Mouse (Mus musculus): Measurements from ENCODE around the gene Slc6a11.

Slc6a11 gene

DNA sequence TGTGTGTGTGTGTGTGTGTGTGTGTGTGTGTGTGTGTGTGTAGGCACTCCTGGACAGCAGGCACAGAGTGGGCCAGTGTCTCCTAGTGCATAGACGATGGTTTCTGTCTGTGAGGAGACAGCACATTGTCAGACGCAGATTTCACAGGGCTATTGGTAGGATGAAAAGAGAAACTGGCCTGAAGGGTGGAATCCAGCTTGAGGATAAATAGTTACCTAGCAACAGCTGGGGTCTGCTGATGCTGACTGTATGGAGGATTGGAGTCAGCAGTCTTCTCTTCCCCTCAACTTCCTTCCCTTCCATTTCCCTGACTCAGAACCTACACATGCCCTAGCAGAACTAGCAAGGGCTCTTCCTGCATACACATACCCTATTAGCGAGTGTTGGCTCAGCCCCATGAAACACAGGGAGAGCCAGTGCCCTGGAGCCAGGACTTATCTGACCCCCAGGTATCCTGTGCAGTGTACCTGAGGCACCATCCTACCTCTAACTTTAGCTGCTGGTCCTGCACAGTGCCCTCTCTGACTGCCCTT, 127.7 kb downstream of the Slc6a11 start:
- ATAC-seq (ENCODE audit: insufficient number of reproducible peaks, low FRiP score, low TSS enrichment): no peak

GRCm38 (mm10) chr6:114261609-114262008, 130.6 kb downstream of the Slc6a11 start:
- ATAC-seq (ENCODE audit: insufficient number of reproducible peaks, low FRiP score, low TSS enrichment): no peak

GRCm38 (mm10) chr6:114264010-114264409, 133.0 kb downstream of the Slc6a11 start:
- no peak for ATAC-seq (ENCODE audit: insufficient number of reproducible peaks, low FRiP score, low TSS enrichment)

DNA sequence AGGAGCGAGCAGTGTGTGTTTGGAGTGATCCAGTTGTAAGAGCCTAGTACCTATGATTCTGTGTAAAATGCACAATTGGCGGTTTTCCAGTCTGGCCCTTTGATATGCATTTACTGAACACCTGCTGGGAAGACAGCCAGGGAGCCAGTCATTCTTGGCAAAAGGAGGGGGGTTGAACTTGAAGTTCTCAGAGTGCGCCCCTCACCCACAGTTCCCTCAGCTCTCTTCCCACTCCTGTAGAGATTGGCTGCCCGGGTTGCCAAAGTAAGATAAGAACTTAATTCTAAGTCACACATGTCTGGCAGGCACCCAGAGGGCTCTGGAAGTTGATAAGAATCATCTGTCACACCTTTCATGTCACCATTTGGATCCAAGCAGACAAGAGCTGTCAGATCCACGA, 133.4 kb downstream of the Slc6a11 start:
- no peak for ATAC-seq (ENCODE audit: insufficient number of reproducible peaks, low FRiP score, low TSS enrichment)

DNA sequence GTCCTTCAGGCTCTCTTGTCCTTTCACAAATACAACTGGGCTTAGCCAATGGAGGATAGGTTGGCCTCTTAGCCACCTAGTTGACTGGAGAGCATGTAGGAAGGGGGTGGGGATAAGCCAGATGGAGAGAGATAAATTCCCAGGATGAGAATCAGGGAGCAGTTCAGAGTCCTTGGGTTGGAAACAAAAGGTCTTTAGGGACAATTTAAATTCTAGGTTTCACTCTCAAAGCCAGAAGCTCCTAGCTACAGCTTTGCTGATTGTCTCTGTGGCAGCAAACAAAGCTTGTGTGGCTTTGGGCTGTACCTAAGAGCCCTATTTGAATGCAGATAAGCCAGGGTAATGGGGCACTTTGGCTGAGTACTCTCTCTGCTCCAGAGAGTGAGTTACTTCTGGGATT, 135.2 kb downstream of the Slc6a11 start:
- no peak for ATAC-seq (ENCODE audit: insufficient number of reproducible peaks, low FRiP score, low TSS enrichment)

- ATAC-seq (ENCODE audit: insufficient number of reproducible peaks, low FRiP score, low TSS enrichment): no peak
Observed at GRCm38 (mm10) chr6:114267979-114268378, 136.9 kb downstream of the Slc6a11 start.

DNA sequence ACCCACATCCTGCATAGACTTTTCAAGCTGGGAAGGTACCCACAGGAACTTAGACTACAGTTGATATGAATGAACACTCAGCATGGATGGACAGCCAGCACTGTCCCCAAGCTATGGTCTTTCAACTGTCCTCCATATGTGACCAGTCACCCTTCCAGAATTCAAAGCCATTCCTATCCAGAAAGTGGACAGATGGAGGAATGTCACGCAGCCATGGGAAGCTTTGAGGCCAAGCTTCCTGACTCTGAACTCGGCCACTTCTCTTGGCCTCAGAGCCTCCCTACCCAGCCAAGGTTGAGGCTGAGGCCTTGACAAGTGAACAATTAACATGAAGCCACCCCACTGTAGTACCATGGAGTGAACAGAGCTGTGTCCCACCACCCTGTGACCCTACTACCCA, 138.5 kb downstream of the Slc6a11 start:
- 0 out of 2 replicates have a peak, but pooled peaks have one; percentile 13 for ATAC-seq (ENCODE audit: insufficient number of reproducible peaks, low FRiP score, low TSS enrichment)

DNA sequence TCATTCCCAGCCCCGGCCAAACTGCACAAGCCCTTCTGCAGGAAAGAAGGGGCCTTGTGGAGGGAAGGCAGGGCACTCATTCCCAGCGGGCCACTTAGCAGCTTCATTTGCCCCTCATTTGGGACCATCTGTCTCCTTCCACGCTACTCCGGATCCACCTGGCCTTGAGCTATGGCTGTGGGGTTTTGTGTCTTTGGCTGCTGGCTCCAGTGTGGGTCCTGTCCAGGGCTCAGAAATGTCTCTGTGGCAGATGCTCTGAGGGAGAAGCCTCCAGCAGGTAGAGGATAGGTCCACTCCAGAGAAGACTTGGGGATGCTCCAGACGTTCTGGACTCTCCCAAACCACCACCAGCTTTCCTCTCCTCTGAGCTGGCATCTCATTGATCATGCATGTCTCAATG, 139.8 kb downstream of the Slc6a11 start:
- ATAC-seq (ENCODE audit: insufficient number of reproducible peaks, low FRiP score, low TSS enrichment): peak; percentile 39; the same call in 1 of the 2 replicates

DNA sequence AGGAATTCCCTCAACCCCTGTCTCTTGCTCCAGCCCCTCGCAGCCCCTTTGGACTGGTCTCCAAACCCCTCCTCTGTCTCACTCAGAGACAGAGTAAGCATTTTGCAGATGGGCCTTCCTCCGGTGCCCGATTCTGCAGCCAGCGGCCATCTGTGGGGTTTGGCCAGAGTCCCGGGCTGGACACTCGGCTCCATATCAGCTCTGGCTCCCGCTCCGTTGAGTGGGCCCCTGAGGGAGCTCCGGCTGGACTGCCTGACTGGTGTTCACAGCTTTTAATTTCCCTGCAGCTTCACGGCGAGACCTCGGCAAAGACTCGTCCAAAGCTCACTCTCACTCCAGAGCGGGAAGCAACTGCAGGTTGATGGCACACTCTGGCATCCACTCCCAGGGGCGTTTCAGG, 141.2 kb downstream of the Slc6a11 start:
- peak; percentile 33; the same call in 1 of the 2 replicates for ATAC-seq (ENCODE audit: insufficient number of reproducible peaks, low FRiP score, low TSS enrichment)

- ATAC-seq (ENCODE audit: insufficient number of reproducible peaks, low FRiP score, low TSS enrichment): no peak
Observed at GRCm38 (mm10) chr6:114273997-114274728, 143.1 kb downstream of the Slc6a11 start.

GRCm38 (mm10) chr6:114275800-114276199, 144.8 kb downstream of the Slc6a11 start:
- no peak for ATAC-seq (ENCODE audit: insufficient number of reproducible peaks, low FRiP score, low TSS enrichment)

GRCm38 (mm10) chr6:114282469-114283277, 151.6 kb downstream of the Slc6a11 start, which contains the start of gene Slc6a1:
Slc6a1 (plus strand) TSS chr6:114282635.
- no peak for ATAC-seq (ENCODE audit: insufficient number of reproducible peaks, low FRiP score, low TSS enrichment)

GRCm38 (mm10) chr6:114283278-114283770, 152.3 kb downstream of the Slc6a11 start:
- no peak for ATAC-seq (ENCODE audit: insufficient number of reproducible peaks, low FRiP score, low TSS enrichment)

- no peak for ATAC-seq (ENCODE audit: insufficient number of reproducible peaks, low FRiP score, low TSS enrichment)
Observed at GRCm38 (mm10) chr6:114283927-114284703, 153.1 kb downstream of the Slc6a11 start.

- no peak for ATAC-seq (ENCODE audit: insufficient number of reproducible peaks, low FRiP score, low TSS enrichment)
Observed at GRCm38 (mm10) chr6:114285424-114285823, 154.4 kb downstream of the Slc6a11 start.

- no peak for ATAC-seq (ENCODE audit: insufficient number of reproducible peaks, low FRiP score, low TSS enrichment)
Observed at GRCm38 (mm10) chr6:114289106-114289505, 158.1 kb downstream of the Slc6a11 start.

DNA sequence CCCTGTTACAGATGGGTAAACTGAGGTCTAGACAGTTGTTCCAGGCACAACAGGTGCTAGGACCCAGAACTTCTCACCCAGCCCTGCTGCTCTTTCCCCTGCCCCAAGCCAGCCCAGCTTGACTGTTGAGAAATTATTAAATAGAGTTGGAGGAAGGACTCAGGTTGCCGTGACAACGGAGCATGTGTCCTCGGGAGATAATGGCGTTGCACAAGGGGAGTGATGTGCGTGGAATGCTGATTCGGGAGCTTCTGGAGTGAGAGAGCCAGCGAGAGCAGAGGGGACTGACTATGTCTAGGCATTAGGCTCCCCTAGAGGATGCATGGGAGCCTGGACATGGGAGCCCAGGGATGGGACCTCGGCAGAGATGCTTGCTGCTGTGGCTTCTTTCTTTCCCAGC, 159.1 kb downstream of the Slc6a11 start:
- no peak for ATAC-seq (ENCODE audit: insufficient number of reproducible peaks, low FRiP score, low TSS enrichment)

- no peak for ATAC-seq (ENCODE audit: insufficient number of reproducible peaks, low FRiP score, low TSS enrichment)
Observed at GRCm38 (mm10) chr6:114290929-114291328, 159.9 kb downstream of the Slc6a11 start.

DNA sequence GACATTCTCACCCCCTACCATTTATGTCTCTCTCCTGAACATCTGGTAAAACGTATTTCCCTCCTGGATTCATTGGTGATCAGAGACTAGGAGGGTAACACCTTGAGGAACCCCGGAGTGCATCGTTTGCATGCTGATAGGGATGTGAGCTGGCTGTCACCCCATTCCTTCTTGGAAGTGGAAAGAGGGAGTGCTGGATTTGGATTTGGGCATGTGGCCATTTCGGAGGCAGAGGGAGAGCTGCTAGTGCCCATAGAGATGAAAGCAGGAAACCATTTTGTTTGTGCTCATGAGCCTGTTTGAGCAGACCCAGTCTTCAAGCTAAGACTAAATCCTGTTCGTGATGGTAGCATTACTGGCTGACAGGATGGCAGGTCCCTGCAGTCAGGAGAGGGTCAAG, 160.4 kb downstream of the Slc6a11 start:
- ATAC-seq (ENCODE audit: insufficient number of reproducible peaks, low FRiP score, low TSS enrichment): no peak

- no peak for ATAC-seq (ENCODE audit: insufficient number of reproducible peaks, low FRiP score, low TSS enrichment)
Observed at GRCm38 (mm10) chr6:114293511-114293910, 162.5 kb downstream of the Slc6a11 start.

All from cerebellum, adult (tissue).